Mouse (Mus musculus) intestine, embryonic 14.5 days (tissue): ENCODE measurements at regions not wholly inside any gene's neighbourhood (a gene's known extent, or its start where the extent isn't known, plus 50 kb on each side); places are given as distances from the start of the nearest gene placed in this dataset.

Source experiments
- ATAC-seq: fragments of 200-750 bp; cut with Nextera tagmentation; replicated peaks from 2 replicates; pipeline ENCODE4 v1.8.0; 2017; ENCODE audit warnings: low read depth, moderate number of reproducible peaks, moderate TSS enrichment, moderate library complexity; ENCODE audit not compliant: low FRiP score, low TSS enrichment
- DNase-seq: peaks from one replicate; pipeline ENCODE4 v3.0.0-alpha.2; 2018; ENCODE audit warnings: low spot score
- H3K27ac ChIP-seq: fragments of 300-500 bp; sonication (generic); 2 replicates; pipeline ENCODE4 v1.5.1; 2014; ENCODE audit warnings: low read depth, mild to moderate bottlenecking, control low read depth
- H3K27me3 ChIP-seq: fragments of 300-500 bp; sonication (generic); replicated peaks from 2 replicates; pipeline ENCODE4 v1.6.1; 2014; ENCODE audit warnings: low read length, control low read depth; ENCODE audit not compliant: control insufficient read depth, insufficient read depth
- H3K36me3 ChIP-seq: fragments of 300-500 bp; sonication (generic); 2 replicates; pipeline ENCODE4 v1.6.1; 2014; ENCODE audit warnings: low read length, control low read depth; ENCODE audit not compliant: control insufficient read depth, insufficient read depth
- H3K4me1 ChIP-seq: fragments of 300-500 bp; sonication (generic); replicated peaks from 2 replicates; pipeline ENCODE4 v1.6.1; 2014; ENCODE audit warnings: low read length, control low read depth, mixed read lengths; ENCODE audit not compliant: control insufficient read depth, insufficient read depth
- H3K4me2 ChIP-seq: fragments of 300-500 bp; sonication (generic); 2 replicates; pipeline ENCODE4 v1.6.1; 2014; ENCODE audit warnings: low read length
- H3K4me3 ChIP-seq: fragments of 300-500 bp; sonication (generic); 2 replicates; pipeline ENCODE4 v1.5.1; 2014; ENCODE audit warnings: low read depth, low read length, control low read depth, mixed read lengths
- H3K9ac ChIP-seq: fragments of 300-500 bp; sonication (generic); 2 replicates; pipeline ENCODE4 v1.6.1; 2014; ENCODE audit warnings: mild to moderate bottlenecking, low read length
- H3K9me3 ChIP-seq: fragments of 300-500 bp; sonication (generic); 2 replicates; pipeline ENCODE4 v1.6.1; 2016; ENCODE audit warnings: low read length, control low read depth; ENCODE audit not compliant: control insufficient read depth
- WGBS: fragments of 180-500 bp; shearing (Covaris S2); extraction: QIAGEN DNeasy Blood & Tissue Kit; methylation state at CpG from one replicate; pipeline ENCODE4 v1.1.7; 2014; 5-methylcytosine and 5-hydroxymethylcytosine counted together

DNA sequence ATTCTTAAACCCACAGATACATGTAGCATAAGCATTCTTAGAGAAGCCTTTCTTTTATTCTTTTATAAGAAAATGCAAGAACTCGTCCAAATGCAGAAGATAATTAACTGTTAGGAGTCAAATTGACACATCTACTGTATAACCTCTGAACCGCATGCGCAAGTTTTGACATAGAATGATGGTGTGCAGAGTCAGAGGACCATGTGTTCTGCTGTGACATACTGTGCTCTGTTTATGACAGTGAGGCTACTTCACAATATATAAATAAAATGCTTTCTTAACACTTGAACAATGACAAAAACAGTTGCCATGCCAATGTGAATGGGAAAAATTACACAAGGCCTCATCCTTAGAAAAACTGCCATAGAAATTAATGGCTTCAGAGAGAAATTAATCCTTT is 454.1 kb upstream of the Manea start:
- ATAC-seq = no peak
- H3K4me2 ChIP-seq = no peak overlapping the region
- H3K9ac ChIP-seq = no peak overlapping the region
- no peaks in the 10 kb centered on the region for H3K36me3 ChIP-seq
- H3K27ac ChIP-seq = no peak overlapping the region
- no peak for DNase-seq
- no peaks in the 10 kb centered on the region for H3K27me3 ChIP-seq
- no peaks in the 10 kb centered on the region for H3K9me3 ChIP-seq
- no peaks in the 10 kb centered on the region for H3K4me1 ChIP-seq
- H3K4me3 ChIP-seq = no peak overlapping the region
- 83% methylated on average over 3 of the region's 3 CpGs for WGBS

DNA sequence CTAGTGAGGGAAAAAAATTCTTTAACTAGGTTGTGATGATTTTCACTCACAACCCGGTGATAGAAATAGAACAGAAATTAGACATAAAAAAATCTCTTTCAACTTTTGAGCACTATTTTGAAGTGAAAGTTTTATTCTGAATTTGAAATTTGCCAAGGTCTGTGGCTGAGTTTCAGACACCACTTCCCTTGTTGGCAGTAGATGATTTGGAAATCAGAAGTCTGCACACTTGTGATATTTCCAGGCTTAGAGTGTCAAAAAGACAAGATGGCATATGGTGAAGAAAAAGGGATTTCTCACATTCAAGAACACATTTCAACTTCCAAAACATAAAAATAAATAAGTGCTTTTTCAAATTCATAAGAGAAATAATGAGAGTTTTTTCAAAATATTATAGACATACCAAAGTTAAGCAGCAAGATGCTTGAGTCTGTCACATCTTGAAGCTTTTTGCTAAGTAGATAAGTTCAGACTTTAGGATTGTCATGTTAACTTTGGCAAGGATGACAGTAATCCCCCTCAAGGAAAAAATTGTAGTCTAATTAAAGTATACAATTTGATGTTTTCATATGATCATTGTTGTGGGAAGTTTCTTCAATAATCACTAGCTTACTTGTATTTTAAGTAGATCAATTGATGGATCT is 446.6 kb upstream of the Manea start:
- no peaks in the 10 kb centered on the region for H3K4me1 ChIP-seq
- no peaks in the 10 kb centered on the region for H3K36me3 ChIP-seq
- ATAC-seq (no peak), DNase-seq (no peak)
- no peaks in the 10 kb centered on the region for H3K9me3 ChIP-seq
- H3K4me3 ChIP-seq = no peak overlapping the region
- H3K27me3 ChIP-seq = no peaks in the 10 kb centered on the region
- no peak overlapping the region for H3K4me2 ChIP-seq
- WGBS = 78% methylated on average over 1 of the region's 1 CpGs
- H3K27ac ChIP-seq = no peak overlapping the region
- H3K9ac ChIP-seq = no peak overlapping the region

DNA sequence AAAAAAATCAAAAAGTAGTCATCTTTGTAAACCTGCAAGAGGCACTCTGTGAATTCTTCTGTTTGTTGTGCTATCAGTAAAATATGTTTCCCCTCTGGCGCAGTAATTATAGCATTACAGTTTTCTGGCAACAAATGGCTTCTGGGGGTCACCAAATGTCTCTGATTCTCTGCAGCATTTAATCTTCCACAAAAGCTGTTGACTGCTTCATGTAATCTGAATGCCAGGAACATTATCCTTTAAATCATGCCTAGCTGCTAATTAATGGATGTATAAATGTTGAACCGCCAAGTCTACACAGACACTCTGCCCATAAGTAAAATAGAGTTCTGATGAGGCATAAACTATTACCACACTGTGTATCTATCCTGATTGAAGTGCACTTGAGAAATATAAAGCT is 421.2 kb upstream of the Manea start:
- Histone ChIP-seq H3K27ac (no peak overlapping the region), H3K4me2 (no peak overlapping the region), H3K36me3 (no peaks in the 10 kb centered on the region), H3K9me3 (no peaks in the 10 kb centered on the region), H3K4me1 (no peaks in the 10 kb centered on the region), H3K27me3 (no peaks in the 10 kb centered on the region), H3K9ac (no peak overlapping the region), H3K4me3 (no peak overlapping the region)
- 72% methylated on average over 2 of the region's 2 CpGs for WGBS
- DNase-seq (no peak), ATAC-seq (no peak)

DNA sequence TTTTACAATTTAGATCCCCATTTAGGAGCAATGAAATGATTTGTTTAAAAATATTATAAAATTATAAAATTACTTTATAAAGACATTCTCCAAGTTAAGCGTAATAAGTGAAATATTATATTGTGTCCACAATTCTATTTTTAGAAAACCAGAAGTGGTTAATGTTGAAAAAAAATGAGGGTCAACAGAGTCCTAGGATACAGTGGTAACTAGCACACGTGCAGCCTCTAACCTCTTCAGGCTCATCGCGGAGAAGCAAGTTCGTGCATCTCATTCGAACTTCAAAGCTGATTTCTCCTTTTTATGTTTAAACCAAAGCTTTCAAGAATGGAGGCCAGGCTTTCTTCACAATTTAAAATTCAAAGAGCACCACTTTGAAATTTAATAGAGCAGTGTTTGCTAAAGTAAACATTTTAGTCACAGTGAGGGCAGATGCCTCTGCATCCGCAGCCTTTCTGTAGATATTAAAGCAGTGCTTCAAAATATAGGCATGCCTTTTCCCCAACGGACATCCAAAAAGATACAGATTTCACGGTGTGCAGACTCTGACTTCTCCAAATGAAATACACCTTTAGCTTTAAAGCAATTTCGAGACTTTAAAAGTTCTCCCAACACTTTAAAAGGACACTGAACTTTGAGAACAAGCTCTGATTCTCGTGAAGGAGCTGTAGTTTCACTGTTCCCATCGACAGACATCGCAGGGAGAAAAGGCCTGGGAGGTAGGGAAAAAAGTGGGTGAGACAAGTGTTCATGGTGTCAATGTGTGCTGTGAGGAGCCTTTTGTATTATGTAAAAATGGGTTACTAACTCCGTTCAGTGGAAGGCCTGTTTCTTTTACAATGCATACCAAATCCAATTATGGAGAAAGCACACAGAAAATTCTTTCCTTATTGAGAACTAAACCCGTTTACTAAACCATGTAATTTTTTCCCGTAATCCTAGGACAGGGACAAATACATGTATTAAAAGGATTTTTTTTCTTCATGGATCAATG is 419.8 kb upstream of the Manea start:
- no peaks in the 10 kb centered on the region for H3K36me3 ChIP-seq
- H3K4me2 ChIP-seq = no peak overlapping the region
- no peaks in the 10 kb centered on the region for H3K27me3 ChIP-seq
- no peak overlapping the region for H3K27ac ChIP-seq
- H3K9me3 ChIP-seq = no peaks in the 10 kb centered on the region
- DNase-seq = no peak
- ATAC-seq = no peak
- no peak overlapping the region for H3K9ac ChIP-seq
- H3K4me1 ChIP-seq = no peaks in the 10 kb centered on the region
- WGBS = 42% methylated on average over 16 of the region's 16 CpGs
- H3K4me3 ChIP-seq = no peak overlapping the region

DNA sequence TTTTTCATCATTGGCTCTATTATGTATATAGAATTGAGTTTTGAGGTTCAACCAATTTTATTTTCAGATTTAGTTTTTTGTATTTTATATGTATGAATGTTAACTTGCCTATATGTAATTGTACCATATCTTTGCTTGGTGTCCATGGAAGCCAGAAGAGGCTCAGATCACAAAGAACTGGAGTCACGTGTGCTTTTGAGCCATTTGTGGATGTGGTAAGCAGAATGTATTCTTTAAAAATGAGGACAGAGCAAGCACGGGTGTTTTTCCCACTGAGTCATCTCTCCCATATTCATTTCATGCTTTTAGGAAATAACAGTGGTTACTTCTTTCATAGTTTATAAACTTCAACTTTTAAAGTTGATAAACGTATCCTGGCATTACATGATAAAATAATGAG is 394.1 kb upstream of the Manea start:
- no peak for ATAC-seq
- no peak overlapping the region for H3K27ac ChIP-seq
- H3K9ac ChIP-seq = no peak overlapping the region
- no peaks in the 10 kb centered on the region for H3K9me3 ChIP-seq
- H3K27me3 ChIP-seq = no peaks in the 10 kb centered on the region
- WGBS = 89% methylated on average over 3 of the region's 3 CpGs
- no peak overlapping the region for H3K4me3 ChIP-seq
- no peak for DNase-seq
- H3K4me2 ChIP-seq = no peak overlapping the region
- no peaks in the 10 kb centered on the region for H3K36me3 ChIP-seq
- no peaks in the 10 kb centered on the region for H3K4me1 ChIP-seq

DNA sequence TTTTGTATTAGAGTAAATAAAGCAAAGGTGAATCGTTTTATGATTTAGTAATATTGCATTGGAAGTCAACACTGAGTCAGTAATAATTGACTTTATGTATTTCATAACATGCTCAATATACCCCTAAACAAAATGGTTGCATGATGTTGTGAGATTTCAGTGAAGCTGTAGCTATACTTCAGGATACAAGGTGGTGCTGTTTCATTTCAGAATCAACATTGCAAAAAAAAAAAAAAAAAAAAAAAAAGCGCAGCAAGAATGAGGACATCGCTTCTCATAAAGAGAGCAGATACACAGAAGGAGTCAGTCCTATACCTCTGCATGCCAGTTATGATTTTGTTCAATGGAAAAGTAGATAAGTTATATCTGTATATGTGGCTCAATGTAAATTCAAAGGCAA is 389.7 kb upstream of the Manea start:
- 69% methylated on average over 3 of the region's 3 CpGs for WGBS
- no peaks in the 10 kb centered on the region for H3K36me3 ChIP-seq
- no peak overlapping the region for H3K4me2 ChIP-seq
- no peaks in the 10 kb centered on the region for H3K4me1 ChIP-seq
- no peaks in the 10 kb centered on the region for H3K9me3 ChIP-seq
- H3K27ac ChIP-seq = no peak overlapping the region
- DNase-seq (no peak), ATAC-seq (no peak)
- H3K4me3 ChIP-seq = no peak overlapping the region
- H3K27me3 ChIP-seq = no peaks in the 10 kb centered on the region
- H3K9ac ChIP-seq = no peak overlapping the region

DNA sequence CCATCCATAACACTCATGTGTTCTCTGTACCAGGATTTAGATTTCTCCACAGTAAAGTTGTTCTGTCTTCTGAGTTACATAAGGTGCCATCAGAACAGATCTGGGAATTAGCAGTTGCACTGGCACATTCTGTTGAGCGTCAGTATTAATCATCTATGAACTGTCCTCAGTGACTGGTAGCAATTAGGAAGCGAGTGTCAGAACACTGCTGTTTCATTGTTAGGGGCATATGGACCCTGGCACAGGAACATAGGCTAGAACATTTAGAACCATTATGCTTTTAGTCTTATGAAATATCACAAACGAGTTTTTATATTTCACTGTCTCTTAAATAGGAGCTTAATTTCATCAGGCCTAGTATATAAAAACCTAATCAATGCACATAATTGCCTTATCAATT is 367.7 kb upstream of the Manea start:
- Histone ChIP-seq H3K36me3 (no peaks in the 10 kb centered on the region), H3K9me3 (no peaks in the 10 kb centered on the region), H3K4me2 (no peak overlapping the region), H3K9ac (no peak overlapping the region), H3K4me3 (no peak overlapping the region), H3K27me3 (no peaks in the 10 kb centered on the region), H3K27ac (no peak overlapping the region), H3K4me1 (no peaks in the 10 kb centered on the region)
- 70% methylated on average over 3 of the region's 3 CpGs for WGBS
- ATAC-seq = no peak
- DNase-seq = no peak

DNA sequence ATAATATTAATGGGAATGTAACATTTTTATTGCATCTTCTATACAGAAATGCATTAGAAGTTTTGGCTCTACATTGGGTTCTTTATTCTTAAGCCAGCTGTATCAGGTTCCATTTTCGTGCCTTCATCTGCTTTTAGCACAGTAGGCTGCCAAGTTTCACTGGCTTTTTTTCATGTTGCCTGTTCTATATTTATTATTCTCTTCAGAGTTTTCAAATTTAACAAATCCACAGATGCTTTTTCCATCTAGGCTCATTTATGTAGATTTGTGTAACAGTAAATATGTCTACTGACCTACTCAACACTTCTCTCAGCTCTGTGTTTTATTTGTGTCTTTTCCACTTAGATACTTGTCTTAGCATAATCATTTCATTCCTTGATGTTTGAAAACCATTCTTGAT is 363.3 kb upstream of the Manea start:
- Histone ChIP-seq H3K4me3 (no peak overlapping the region), H3K9ac (no peak overlapping the region), H3K4me1 (no peaks in the 10 kb centered on the region), H3K36me3 (no peaks in the 10 kb centered on the region), H3K4me2 (no peak overlapping the region), H3K27ac (no peak overlapping the region), H3K9me3 (no peaks in the 10 kb centered on the region), H3K27me3 (no peaks in the 10 kb centered on the region)
- ATAC-seq (no peak), DNase-seq (no peak)
- 73% methylated on average over 1 of the region's 1 CpGs for WGBS

DNA sequence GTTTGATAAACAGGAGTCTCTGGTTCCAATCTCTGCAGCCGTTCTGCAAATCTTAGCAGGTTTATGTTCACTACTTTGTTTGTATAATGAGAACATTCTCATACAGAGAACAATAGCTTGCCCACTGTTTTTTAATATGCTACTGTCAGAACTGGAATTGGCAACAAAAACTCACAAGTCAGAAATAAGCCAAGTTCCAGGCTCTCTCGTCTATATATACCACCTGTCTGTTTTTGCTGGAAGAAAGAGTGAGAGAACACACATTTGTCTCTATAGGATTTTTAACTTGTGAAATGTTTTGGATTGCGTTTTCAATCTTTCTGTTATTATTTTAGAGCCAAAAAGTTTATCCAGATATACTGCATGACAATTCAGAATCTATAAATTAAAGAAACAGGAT is 349.3 kb upstream of the Manea start:
- Histone ChIP-seq H3K27me3 (no peaks in the 10 kb centered on the region), H3K4me1 (no peaks in the 10 kb centered on the region), H3K9ac (no peak overlapping the region), H3K27ac (no peak overlapping the region), H3K4me3 (no peak overlapping the region), H3K4me2 (no peak overlapping the region), H3K9me3 (no peaks in the 10 kb centered on the region), H3K36me3 (no peaks in the 10 kb centered on the region)
- 44% methylated on average over 3 of the region's 3 CpGs for WGBS
- ATAC-seq = no peak
- no peak for DNase-seq
